Mouse (Mus musculus) kidney, postnatal 0 days (tissue): ENCODE results near the gene Spata5. TPM values are rescaled to one million over a fixed set of nuclear protein-coding genes. Genes with fewer than 3 reads are reported as not detected.
A peak's percentile ranks its signal among the peaks of the same experiment; 100 is the strongest.

Source experiments
- ATAC-seq: fragments of 200-750 bp; cut with Nextera tagmentation; replicated peaks from 2 replicates; pipeline ENCODE4 v1.8.0; 2017; ENCODE audit warnings: low read depth, moderate number of reproducible peaks, moderate TSS enrichment, moderate library complexity; ENCODE audit not compliant: low FRiP score
- DNase-seq: peaks from one replicate; pipeline ENCODE4 v3.0.0-alpha.2; 2016; ENCODE audit warnings: low spot score
- H3K27ac ChIP-seq: fragments of 300-500 bp; sonication (generic); 2 replicates; pipeline ENCODE4 v1.5.1; 2014; ENCODE audit warnings: mild to moderate bottlenecking
- H3K27me3 ChIP-seq: fragments of 300-500 bp; sonication (generic); 2 replicates; pipeline ENCODE4 v1.6.1; 2014; ENCODE audit warnings: low read length, mixed read lengths; ENCODE audit not compliant: insufficient read depth
- H3K36me3 ChIP-seq: fragments of 300-500 bp; sonication (generic); 2 replicates; pipeline ENCODE4 v1.6.1; 2014; ENCODE audit warnings: low read length, mixed read lengths; ENCODE audit not compliant: insufficient read depth
- H3K4me1 ChIP-seq: fragments of 300-500 bp; sonication (generic); replicated peaks from 2 replicates; pipeline ENCODE4 v1.6.1; 2014; ENCODE audit warnings: antibody characterized with exemption, low read length, mixed read lengths; ENCODE audit not compliant: insufficient read depth
- H3K4me2 ChIP-seq: fragments of 300-500 bp; sonication (generic); 2 replicates; pipeline ENCODE4 v1.6.1; 2014; ENCODE audit warnings: mild to moderate bottlenecking, low read length, moderate library complexity, mixed read lengths
- H3K4me3 ChIP-seq: fragments of 300-500 bp; sonication (generic); replicated peaks from 2 replicates; pipeline ENCODE4 v1.5.1; 2014; ENCODE audit warnings: low read depth, low read length
- H3K9ac ChIP-seq: fragments of 300-500 bp; sonication (generic); 2 replicates; pipeline ENCODE4 v1.6.1; 2014; ENCODE audit warnings: low read depth, low read length
- H3K9me3 ChIP-seq: fragments of 300-500 bp; sonication (generic); replicated peaks from 2 replicates; pipeline ENCODE4 v1.6.1; 2016; ENCODE audit warnings: low read length, inconsistent platforms, mixed read lengths
- CTCF ChIP-seq: IDR thresholded peaks from 2 replicates; pipeline ENCODE4 v1.5.1; 2016; ENCODE audit warnings: antibody characterized with exemption, low read depth, mild to moderate bottlenecking, moderate library complexity
- WGBS: fragments of 180-500 bp; shearing (Covaris S2); extraction: QIAGEN DNeasy Blood & Tissue Kit; methylation state at CpG from one replicate; pipeline ENCODE4 v1.1.7; 2014; 5-methylcytosine and 5-hydroxymethylcytosine counted together
- polyA plus RNA-seq: library from polyadenylated mRNA; unstranded; fragments of >200 nt; fragmentation: Nextera tagmentation; extraction: Ambion mirVana; gene quantifications from 2 replicates; pipeline ENCODE4 v1.2.1, GENCODE M21; 2015

Gene Spata5
- polyA plus RNA-seq, result 39.5 and 44.8 TPM in 2 replicates

GRCm38 (mm10) chr3:37419458-37419991 is at the start of gene Spata5:
TSS of gene Spata5 (plus strand) at chr3:37419896.
- Histone ChIP-seq H3K4me2 (peak within 1 kb of the TSS; percentile 79), H3K36me3 (no peaks in the 10 kb centered on the region), H3K27ac (peak within 1 kb of the TSS; percentile 93), H3K4me3 (peak within 1 kb of the TSS; percentile 80), H3K27me3 (no peaks in the 10 kb centered on the region), H3K4me1 (peaks cover 3% of the 10 kb centered on the region; the same call in 1 of the 2 replicates), H3K9ac (peak within 1 kb of the TSS; percentile 80), H3K9me3 (no peaks in the 10 kb centered on the region)
- ATAC-seq, result peak; percentile 95
- 0 out of 2 replicates have a peak, but pooled peaks have one; percentile 1 for TF ChIP-seq CTCF
- 1% methylated on average over 47 of the region's 50 CpGs for WGBS
- DNase-seq, result peak; percentile 99

- Histone ChIP-seq H3K4me3 (no peak overlapping the region), H3K36me3 (no peaks in the 10 kb centered on the region)
- DNase-seq, result peak; percentile 46
Observed at GRCm38 (mm10) chr3:37370407-37370806, 49.3 kb upstream of the Spata5 start.

GRCm38 (mm10) chr3:37373712-37374111 is 46.0 kb upstream of the Spata5 start:
- TF ChIP-seq CTCF, result no peak
- Histone ChIP-seq H3K27me3 (no peaks in the 10 kb centered on the region), H3K4me1 (0 out of 2 replicates have a peak, but pooled peaks cover 3% of the 10 kb centered on the region), H3K9ac (no peak overlapping the region), H3K9me3 (no peaks in the 10 kb centered on the region), H3K4me2 (no peak overlapping the region), H3K27ac (peak overlapping the region; percentile 43; the same call in 1 of the 2 replicates), H3K36me3 (no peaks in the 10 kb centered on the region), H3K4me3 (no peak overlapping the region)
- DNase-seq, result peak; percentile 65
- ATAC-seq, result no peak
- 61% methylated on average over 11 of the region's 11 CpGs for WGBS

More at GRCm38 (mm10) chr3:37370407-37370806, 49.3 kb upstream of the Spata5 start:
- no peak for ATAC-seq
- Histone ChIP-seq H3K4me2 (no peak overlapping the region), H3K4me1 (no peaks in the 10 kb centered on the region), H3K27me3 (no peaks in the 10 kb centered on the region), H3K27ac (no peak overlapping the region), H3K9me3 (no peaks in the 10 kb centered on the region), H3K9ac (no peak overlapping the region)
- no peak for TF ChIP-seq CTCF
- WGBS, result 23% methylated on average over 4 of the region's 4 CpGs

- peak; percentile 59 for DNase-seq
- no peak overlapping the region for H3K4me2 ChIP-seq
- no peak overlapping the region for H3K27ac ChIP-seq
- H3K9me3 ChIP-seq, result no peaks in the 10 kb centered on the region
- no peak overlapping the region for H3K4me3 ChIP-seq
- H3K9ac ChIP-seq, result no peak overlapping the region
- WGBS, result 35% methylated on average over 6 of the region's 6 CpGs
- H3K27me3 ChIP-seq, result no peaks in the 10 kb centered on the region
- ATAC-seq, result peak; percentile 50; the same call in 1 of the 2 replicates
- TF ChIP-seq CTCF, result no peak
- H3K4me1 ChIP-seq, result 0 out of 2 replicates have a peak, but pooled peaks cover 3% of the 10 kb centered on the region
- H3K36me3 ChIP-seq, result no peaks in the 10 kb centered on the region
Observed at GRCm38 (mm10) chr3:37377926-37378325, 41.8 kb upstream of the Spata5 start.

GRCm38 (mm10) chr3:37378412-37378811 is 41.3 kb upstream of the Spata5 start:
- Histone ChIP-seq H3K4me3 (no peak overlapping the region), H3K4me2 (no peak overlapping the region), H3K27me3 (no peaks in the 10 kb centered on the region), H3K9me3 (no peaks in the 10 kb centered on the region), H3K27ac (peak overlapping the region; percentile 31; the same call in 1 of the 2 replicates), H3K36me3 (no peaks in the 10 kb centered on the region), H3K4me1 (0 out of 2 replicates have a peak, but pooled peaks cover 3% of the 10 kb centered on the region), H3K9ac (no peak overlapping the region)
- 41% methylated on average over 6 of the region's 6 CpGs for WGBS
- peak; percentile 80 for DNase-seq
- ATAC-seq, result peak; percentile 74
- no peak for TF ChIP-seq CTCF

GRCm38 (mm10) chr3:37379201-37379600 is 40.5 kb upstream of the Spata5 start:
- Histone ChIP-seq H3K27me3 (no peaks in the 10 kb centered on the region), H3K4me2 (no peak overlapping the region), H3K4me3 (no peak overlapping the region), H3K27ac (peak overlapping the region; percentile 31; the same call in 1 of the 2 replicates), H3K36me3 (no peaks in the 10 kb centered on the region), H3K4me1 (0 out of 2 replicates have a peak, but pooled peaks cover 3% of the 10 kb centered on the region), H3K9me3 (no peaks in the 10 kb centered on the region), H3K9ac (no peak overlapping the region)
- DNase-seq, result peak; percentile 42
- ATAC-seq, result no peak
- peak; percentile 19; the same call in 1 of the 2 replicates for TF ChIP-seq CTCF
- 80% methylated on average over 14 of the region's 14 CpGs for WGBS
